Mouse (Mus musculus) stomach, embryonic 16.5 days (tissue): ENCODE measurements around the gene Adam22. TPM values are rescaled to one million over a fixed set of nuclear protein-coding genes. Genes with fewer than 3 reads are reported as not detected.
"Not testable (repeated sequence)": the region's sequence is repeated elsewhere in the genome, so short reads cannot be mapped to it uniquely, and the experiment has no call there.

Source experiments
- ATAC-seq: fragments of 200-750 bp; cut with Nextera tagmentation; 2 replicates; pipeline ENCODE4 v1.8.0; 2017; ENCODE audit warnings: moderate number of reproducible peaks, moderate TSS enrichment; ENCODE audit not compliant: insufficient read depth, low FRiP score
- H3K27ac ChIP-seq: fragments of 300-500 bp; sonication (generic); 2 replicates; pipeline ENCODE4 v1.5.1; 2014; ENCODE audit warnings: low read length
- H3K27me3 ChIP-seq: fragments of 300-500 bp; sonication (generic); 2 replicates; pipeline ENCODE4 v1.6.1; 2014; ENCODE audit warnings: low read length, control low read depth, mixed read lengths; ENCODE audit not compliant: control insufficient read depth, insufficient read depth
- H3K36me3 ChIP-seq: fragments of 300-500 bp; sonication (generic); 2 replicates; pipeline ENCODE4 v1.6.1; 2014; ENCODE audit warnings: low read length; ENCODE audit not compliant: control insufficient read depth, insufficient read depth
- H3K4me1 ChIP-seq: fragments of 300-500 bp; sonication (generic); 2 replicates; pipeline ENCODE4 v1.6.1; 2014; ENCODE audit warnings: low read length, control low read depth, mixed read lengths; ENCODE audit not compliant: control insufficient read depth, insufficient read depth
- H3K4me2 ChIP-seq: fragments of 300-500 bp; sonication (generic); 2 replicates; pipeline ENCODE4 v1.6.1; 2014; ENCODE audit warnings: low read depth, low read length, mixed read lengths
- H3K4me3 ChIP-seq: fragments of 300-500 bp; sonication (generic); replicated peaks from 2 replicates; pipeline ENCODE4 v1.5.1; 2014; ENCODE audit warnings: mild to moderate bottlenecking, low read length
- H3K9ac ChIP-seq: fragments of 300-500 bp; sonication (generic); 2 replicates; pipeline ENCODE4 v1.6.1; 2014; ENCODE audit warnings: low read length
- H3K9me3 ChIP-seq: fragments of 300-500 bp; sonication (generic); replicated peaks from 2 replicates; pipeline ENCODE4 v1.6.1; 2016; ENCODE audit warnings: low read length, control low read depth; ENCODE audit not compliant: control insufficient read depth
- WGBS: fragments of 180-500 bp; shearing (Covaris S2); extraction: QIAGEN DNeasy Blood & Tissue Kit; methylation state at CpG from one replicate; pipeline ENCODE4 v1.1.7; 2014; 5-methylcytosine and 5-hydroxymethylcytosine counted together
- polyA plus RNA-seq: library from polyadenylated mRNA; unstranded; fragments of >200 nt; fragmentation: Nextera tagmentation; extraction: Ambion mirVana; gene quantifications from 2 replicates; pipeline ENCODE4 v1.2.1, GENCODE M21; 2015

Gene Adam22
- polyA plus RNA-seq, 1 experiment from 2014 or later = 7.0 TPM

- no peaks in the 10 kb centered on the region for H3K4me1 ChIP-seq
- H3K36me3 ChIP-seq = no peaks in the 10 kb centered on the region
- no peaks in the 10 kb centered on the region for H3K9me3 ChIP-seq
- WGBS = 76% methylated on average over 4 of the region's 4 CpGs
- H3K4me2 ChIP-seq = no peak overlapping the region
- H3K9ac ChIP-seq = no peak overlapping the region
- H3K4me3 ChIP-seq = no peak overlapping the region
- H3K27ac ChIP-seq = no peak overlapping the region
- no peaks in the 10 kb centered on the region for H3K27me3 ChIP-seq
- ATAC-seq = no peak
These were observed 143.6 kb downstream of the Adam22 start for GRCm38 (mm10) chr5:8224321-8224705.

DNA sequence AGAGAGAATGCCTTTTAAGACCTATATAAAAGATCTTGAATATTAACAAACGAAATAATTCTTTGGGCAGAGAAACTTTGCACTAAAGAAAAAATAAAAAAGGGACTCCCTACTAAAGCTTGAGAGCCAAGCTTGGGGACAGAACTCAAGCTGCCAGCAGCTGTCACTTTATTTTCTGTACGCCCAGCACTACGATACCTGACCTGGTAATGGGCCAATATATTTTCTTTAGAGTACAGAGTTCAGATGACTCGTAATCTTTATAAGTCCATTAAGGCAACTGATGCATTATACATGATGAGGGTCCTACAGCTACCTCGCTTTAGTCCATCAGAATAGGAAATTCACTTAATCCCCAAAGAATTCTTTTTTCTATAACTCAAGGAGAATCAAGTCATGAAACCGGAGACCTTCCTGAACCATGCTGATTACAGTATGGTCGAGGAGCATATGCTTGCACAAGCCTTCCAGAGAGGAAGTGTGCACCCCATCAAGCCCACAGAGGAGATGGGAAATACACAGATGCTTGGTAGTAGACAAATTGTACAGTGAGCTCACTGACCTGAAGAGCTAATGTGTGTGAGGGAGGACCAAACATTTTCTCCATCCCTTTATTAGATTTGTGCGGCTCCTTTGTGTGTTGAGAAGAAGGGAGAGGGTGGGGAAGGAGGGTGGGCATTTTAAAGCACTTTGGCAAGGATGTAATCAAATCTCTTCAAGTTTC, 144.2 kb downstream of the Adam22 start:
- Histone ChIP-seq H3K9me3 (no peaks in the 10 kb centered on the region), H3K4me1 (no peaks in the 10 kb centered on the region), H3K9ac (no peak overlapping the region), H3K4me3 (no peak overlapping the region), H3K4me2 (no peak overlapping the region), H3K27ac (no peak overlapping the region), H3K27me3 (no peaks in the 10 kb centered on the region), H3K36me3 (no peaks in the 10 kb centered on the region)
- 67% methylated on average over 8 of the region's 8 CpGs for WGBS
- no peak for ATAC-seq

DNA sequence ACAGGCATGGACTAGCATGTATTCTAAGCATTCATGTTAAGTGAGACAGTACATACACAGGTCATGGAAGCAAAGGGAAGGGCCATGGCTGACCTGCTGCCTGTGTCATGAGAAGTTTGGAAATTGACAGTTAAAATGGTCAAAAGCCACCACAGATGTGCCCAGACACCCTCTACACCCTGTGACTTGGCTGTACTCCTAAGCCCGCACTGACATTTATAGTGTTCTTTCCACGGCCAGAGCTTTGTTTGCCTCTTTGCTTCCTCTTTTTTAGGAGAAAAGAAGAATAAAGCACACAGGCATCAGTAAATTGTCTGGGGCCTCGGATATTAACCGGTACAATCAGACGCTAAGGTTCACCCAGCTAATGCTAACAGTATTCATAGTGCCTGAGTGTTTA, 146.3 kb downstream of the Adam22 start:
- Histone ChIP-seq H3K9ac (no peak overlapping the region), H3K4me3 (no peak overlapping the region), H3K4me2 (no peak overlapping the region), H3K4me1 (no peaks in the 10 kb centered on the region), H3K27me3 (no peaks in the 10 kb centered on the region), H3K36me3 (no peaks in the 10 kb centered on the region), H3K27ac (no peak overlapping the region), H3K9me3 (no peaks in the 10 kb centered on the region)
- no peak for ATAC-seq
- WGBS = 57% methylated on average over 5 of the region's 5 CpGs

DNA sequence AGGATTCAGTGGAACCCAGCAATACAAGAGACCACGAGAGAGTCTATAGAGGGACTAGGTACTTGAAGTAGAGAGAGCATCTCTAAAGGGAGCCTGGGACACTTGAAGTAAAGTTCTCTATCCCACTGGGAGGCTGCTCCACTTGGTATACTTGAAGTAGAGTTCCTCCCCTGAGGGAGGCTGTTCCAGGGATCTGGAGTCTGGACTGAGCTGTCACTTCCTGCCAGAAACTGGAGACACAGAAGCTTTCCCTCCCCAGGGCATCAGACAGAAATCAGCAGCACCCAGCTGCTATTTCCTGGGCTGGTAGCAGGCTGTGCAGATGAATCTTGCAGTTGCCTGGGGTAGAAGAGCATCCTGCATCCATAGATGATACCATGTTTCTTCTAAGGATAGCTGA, 152.1 kb downstream of the Adam22 start:
- ATAC-seq = no peak
- Histone ChIP-seq H3K9ac (no peak overlapping the region), H3K4me2 (no peak overlapping the region), H3K9me3 (no peaks in the 10 kb centered on the region), H3K4me1 (no peaks in the 10 kb centered on the region), H3K27ac (no peak overlapping the region), H3K4me3 (no peak overlapping the region), H3K36me3 (no peaks in the 10 kb centered on the region), H3K27me3 (no peaks in the 10 kb centered on the region)
- WGBS = 79% methylated on average over 1 of the region's 1 CpGs

GRCm38 (mm10) chr5:8184992-8185391, 183.0 kb downstream of the Adam22 start:
- H3K4me2 ChIP-seq, H3K27ac ChIP-seq, ATAC-seq, H3K27me3 ChIP-seq, H3K9ac ChIP-seq, H3K9me3 ChIP-seq, H3K4me3 ChIP-seq, H3K4me1 ChIP-seq, H3K36me3 ChIP-seq: not testable (repeated sequence)
- WGBS = 85% methylated on average over 1 of the region's 1 CpGs

- Histone ChIP-seq H3K27ac (no peak overlapping the region), H3K4me3 (no peak overlapping the region), H3K36me3 (no peaks in the 10 kb centered on the region), H3K4me2 (no peak overlapping the region), H3K9me3 (no peaks in the 10 kb centered on the region), H3K9ac (no peak overlapping the region), H3K4me1 (no peaks in the 10 kb centered on the region), H3K27me3 (no peaks in the 10 kb centered on the region)
- WGBS = 81% methylated on average over 1 of the region's 1 CpGs
- ATAC-seq = no peak
These were observed 187.3 kb downstream of the Adam22 start for GRCm38 (mm10) chr5:8180646-8181045.

DNA sequence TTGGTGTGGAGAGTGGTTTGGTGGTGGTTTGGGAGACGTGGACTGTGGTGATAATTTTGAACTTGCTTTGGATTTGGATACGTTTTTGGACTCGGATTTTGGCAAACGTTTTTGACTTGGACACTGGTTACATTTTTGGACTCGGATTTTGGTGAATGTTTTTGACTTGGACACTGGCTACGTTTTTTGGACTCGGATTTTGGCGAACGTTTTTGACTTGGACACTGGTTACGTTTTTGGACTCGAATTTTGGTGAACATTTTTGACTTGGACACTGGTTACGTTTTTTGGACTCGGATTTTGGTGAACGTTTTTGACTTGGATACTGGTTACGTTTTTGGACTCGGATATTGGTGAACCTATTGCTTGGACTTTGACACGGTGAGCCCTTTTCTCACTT, 189.8 kb downstream of the Adam22 start:
- H3K9me3 ChIP-seq = no peaks in the 10 kb centered on the region
- ATAC-seq = no peak
- no peaks in the 10 kb centered on the region for H3K27me3 ChIP-seq
- 89% methylated on average over 17 of the region's 17 CpGs for WGBS
- H3K9ac ChIP-seq = no peak overlapping the region
- no peak overlapping the region for H3K4me3 ChIP-seq
- H3K27ac ChIP-seq = no peak overlapping the region
- no peak overlapping the region for H3K4me2 ChIP-seq
- H3K36me3 ChIP-seq = no peaks in the 10 kb centered on the region
- H3K4me1 ChIP-seq = no peaks in the 10 kb centered on the region

DNA sequence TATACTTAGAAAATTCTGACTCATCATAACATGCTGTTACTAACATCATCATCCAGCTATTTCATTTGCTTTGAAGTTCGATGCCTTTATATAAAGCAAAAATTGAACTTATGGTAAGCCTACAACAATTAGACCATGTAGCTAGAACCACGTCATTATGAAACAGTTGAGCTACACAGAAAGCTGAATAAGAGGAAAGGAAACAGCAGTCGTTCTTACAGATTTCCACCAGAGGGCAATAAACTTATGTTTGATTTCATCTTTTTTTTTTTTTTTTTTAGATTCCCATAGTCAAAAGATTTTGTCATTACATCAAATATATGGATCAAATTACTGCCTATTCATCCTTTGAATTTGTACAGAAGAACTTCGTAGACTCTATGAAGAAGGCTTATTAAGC, 203.2 kb downstream of the Adam22 start:
- Histone ChIP-seq H3K4me3 (no peak overlapping the region), H3K36me3 (no peaks in the 10 kb centered on the region), H3K27ac (no peak overlapping the region), H3K4me1 (no peaks in the 10 kb centered on the region), H3K9me3 (no peaks in the 10 kb centered on the region), H3K4me2 (no peak overlapping the region), H3K9ac (no peak overlapping the region), H3K27me3 (no peaks in the 10 kb centered on the region)
- ATAC-seq = no peak
- 39% methylated on average over 4 of the region's 4 CpGs for WGBS

DNA sequence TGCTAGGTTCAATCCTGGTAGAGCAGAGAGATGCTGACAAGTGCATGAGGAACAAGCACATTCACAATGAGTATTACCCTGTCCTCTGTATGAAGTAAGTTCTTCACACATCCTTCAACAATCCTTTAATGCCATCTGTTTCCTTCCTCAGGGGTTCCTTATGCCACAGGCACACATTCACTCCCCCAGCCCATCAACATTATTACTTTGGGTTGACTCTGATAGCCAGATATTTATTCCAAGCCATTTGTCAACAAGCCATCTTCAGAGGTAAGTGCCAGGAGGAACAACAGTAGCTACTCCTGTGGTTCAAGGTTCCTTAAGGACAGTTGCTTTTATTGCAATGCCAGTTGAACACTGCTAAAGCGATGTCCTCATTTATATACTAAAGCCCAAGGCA, 216.3 kb downstream of the Adam22 start:
- ATAC-seq = no peak
- no peak overlapping the region for H3K27ac ChIP-seq
- H3K36me3 ChIP-seq = no peaks in the 10 kb centered on the region
- no peaks in the 10 kb centered on the region for H3K4me1 ChIP-seq
- H3K27me3 ChIP-seq = no peaks in the 10 kb centered on the region
- no peak overlapping the region for H3K4me3 ChIP-seq
- no peak overlapping the region for H3K9ac ChIP-seq
- no peak overlapping the region for H3K4me2 ChIP-seq
- no peaks in the 10 kb centered on the region for H3K9me3 ChIP-seq
- 86% methylated on average over 1 of the region's 1 CpGs for WGBS
